Mouse (Mus musculus) monocyte, adult 59 days (primary cell): ENCODE measurements around the gene Fcrlb. TPM values are rescaled to one million over a fixed set of nuclear protein-coding genes. Genes with fewer than 3 reads are reported as not detected.

Experiments used
- total RNA-seq, 2 experiments: library from RNA; stranded (reverse); gene quantifications; one replicate each; pipeline ENCODE4 v1.2.4; 2023

Fcrlb gene
- under 1 TPM in 1 of 2 experiments, not detected in 1; 0.89 TPM for total RNA-seq

GRCm38 (mm10) chr1:170912891-170913615 is at the start of gene Fcrlb:
Fcrlb (minus strand) TSS chr1:170912941.

GRCm38 (mm10) chr1:170927378-170927777 is 14.6 kb upstream of the Fcrlb start, which contains the start of gene Fcrla:
Fcrla (minus strand) TSS chr1:170927583.

GRCm38 (mm10) chr1:170884978-170885561 is 27.7 kb downstream of the Fcrlb start, which contains the start of the genes Gm26620 and Dusp12:
Gm26620 (plus strand) TSS chr1:170885065.
Dusp12 (minus strand) TSS chr1:170885540.

GRCm38 (mm10) chr1:170867691-170868105 is 45.0 kb downstream of the Fcrlb start, which contains the start of gene Atf6:
Atf6 (minus strand) TSS chr1:170867771.

Other genes starting within 250 kb of the Fcrlb start
- gene Atf6, start 45.2 kb downstream of the Fcrlb start, total RNA-seq = 10 to 100 TPM; 59.9 to 63.1 TPM
- under 1 TPM in 1 of 2 experiments, not detected in 1; 0.63 TPM for gene Gm26620, start 27.9 kb downstream of the Fcrlb start, total RNA-seq
- 10 to 100 TPM; 10.5 to 18.4 TPM for gene Dusp12, start 27.4 kb downstream of the Fcrlb start, total RNA-seq
- gene Fcrla, start 14.6 kb upstream of the Fcrlb start, total RNA-seq = 1 to 10 TPM; 1.4 to 2.5 TPM
- 100 to 1,000 TPM; 211 to 238 TPM for gene Fcgr2b, start 63.6 kb upstream of the Fcrlb start, total RNA-seq
- gene Fcgr4, start 106.0 kb upstream of the Fcrlb start, total RNA-seq = 100 to 1,000 TPM in 1 of 2 experiments, 10 to 100 TPM in 1; 79.6 to 109 TPM
- gene Fcgr3, start 152.0 kb upstream of the Fcrlb start, total RNA-seq = 100 to 1,000 TPM; 435 to 496 TPM
- 1 to 10 TPM; 2.3 to 4.7 TPM for gene Cfap126, start 201.0 kb upstream of the Fcrlb start, total RNA-seq
- 100 to 1,000 TPM; 116 to 122 TPM for gene Sdhc, start 237.7 kb upstream of the Fcrlb start, total RNA-seq
- gene Mpz, start 237.8 kb upstream of the Fcrlb start, total RNA-seq = not detected